Mouse (Mus musculus): ENCODE data around the gene Ifnb1. TPM values are rescaled to one million over a fixed set of nuclear protein-coding genes. Genes with fewer than 3 reads are reported as not detected.

The Ifnb1 gene
- polyA plus RNA-seq, 1 experiment = not detected

DNA sequence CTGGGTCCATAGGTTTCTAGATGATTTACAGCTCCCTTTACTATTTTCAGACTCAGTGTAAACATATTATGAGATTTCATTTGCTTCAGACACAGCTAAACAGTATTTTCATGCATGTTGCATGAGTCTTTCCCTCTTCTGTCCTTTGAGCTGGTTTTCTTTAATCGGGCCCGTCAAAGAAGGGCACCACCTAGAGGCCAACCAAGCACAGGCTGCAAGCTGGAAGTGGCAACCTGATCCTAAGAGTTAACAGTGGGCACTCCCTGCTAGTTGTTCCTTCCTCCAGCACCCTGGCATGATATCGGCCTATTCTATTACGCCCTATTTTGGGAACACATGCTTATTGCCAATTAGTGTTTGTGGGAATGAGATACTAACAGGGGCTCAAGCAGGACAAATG is 8.2 kb downstream of the Ifnb1 start:
- peak overlapping the region; percentile 73 for H3K4me3 ChIP-seq (replicated peaks)
- H3K9me3 ChIP-seq = no peaks in the 10 kb centered on the region
- peaks cover 82% of the 10 kb centered on the region for H3K4me1 ChIP-seq
- H3K27me3 ChIP-seq (replicated peaks) = no peaks in the 10 kb centered on the region
- no peak for TF ChIP-seq GATA1 (IDR thresholded peaks at IDR 0.05; ENCODE audit: borderline replicate concordance, low read length)
- no peak for TF ChIP-seq FLI1 (IDR thresholded peaks at IDR 0.05; ENCODE audit: low read length)
- no peaks in the 10 kb centered on the region for H3K36me3 ChIP-seq (replicated peaks; ENCODE audit: low read length)

DNA sequence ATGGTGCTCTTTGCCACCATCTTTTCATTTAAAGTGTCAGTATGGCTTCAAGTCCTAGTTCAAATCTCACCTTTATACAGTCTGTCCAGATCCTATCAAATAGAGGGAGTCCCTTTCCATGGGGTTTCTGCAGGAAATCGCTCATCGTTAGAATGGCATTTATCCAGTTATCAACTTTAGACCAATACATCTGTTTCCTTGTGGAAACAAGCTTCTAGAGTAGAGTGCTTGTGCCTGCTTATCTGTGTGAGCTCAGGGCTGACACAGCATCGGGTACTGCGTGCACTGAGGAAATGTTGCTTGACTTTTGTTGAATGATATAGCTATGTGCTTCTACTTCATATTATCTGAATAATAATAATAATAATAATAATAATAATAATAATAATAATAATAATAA is 8.8 kb downstream of the Ifnb1 start:
- TF ChIP-seq FLI1 (IDR thresholded peaks at IDR 0.05; ENCODE audit: low read length) = no peak
- TF ChIP-seq GATA1 (IDR thresholded peaks at IDR 0.05; ENCODE audit: borderline replicate concordance, low read length) = peak; percentile 58; the same call in 1 of the 3 replicates
- H3K36me3 ChIP-seq (replicated peaks; ENCODE audit: low read length) = no peaks in the 10 kb centered on the region
- no peak overlapping the region for H3K4me3 ChIP-seq (replicated peaks)

DNA sequence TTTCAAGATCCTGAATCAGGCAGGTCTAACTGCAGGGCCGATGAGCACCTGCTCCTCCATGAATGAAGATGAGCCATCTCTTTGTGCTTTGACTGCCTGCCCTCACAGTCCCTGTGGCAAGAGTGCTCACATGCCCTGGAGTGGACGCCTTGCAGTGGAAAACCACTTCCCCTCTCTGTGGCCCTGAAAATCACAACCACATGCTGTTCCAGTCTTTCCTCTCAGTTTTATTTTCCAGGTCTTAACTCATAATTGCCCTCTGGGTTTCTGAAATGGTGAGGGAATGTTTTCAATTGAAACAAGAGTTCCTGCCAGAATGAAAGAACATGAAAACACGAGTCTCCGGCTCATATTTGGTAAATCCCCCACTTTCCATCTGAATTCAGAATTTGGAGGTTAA is 18.8 kb downstream of the Ifnb1 start:
- H3K9me3 ChIP-seq = no peaks in the 10 kb centered on the region
- TF ChIP-seq FLI1 (IDR thresholded peaks at IDR 0.05; ENCODE audit: low read length) = no peak
- no peak for TF ChIP-seq GATA1 (IDR thresholded peaks at IDR 0.05; ENCODE audit: borderline replicate concordance, low read length)
- no peaks in the 10 kb centered on the region for H3K27me3 ChIP-seq (replicated peaks)

More for the DNA sequence above, 8.8 kb downstream of the Ifnb1 start:
- Histone ChIP-seq H3K9me3 (no peaks in the 10 kb centered on the region), H3K4me1 (peaks cover 80% of the 10 kb centered on the region), H3K27me3 (replicated peaks) (no peaks in the 10 kb centered on the region)

DNA sequence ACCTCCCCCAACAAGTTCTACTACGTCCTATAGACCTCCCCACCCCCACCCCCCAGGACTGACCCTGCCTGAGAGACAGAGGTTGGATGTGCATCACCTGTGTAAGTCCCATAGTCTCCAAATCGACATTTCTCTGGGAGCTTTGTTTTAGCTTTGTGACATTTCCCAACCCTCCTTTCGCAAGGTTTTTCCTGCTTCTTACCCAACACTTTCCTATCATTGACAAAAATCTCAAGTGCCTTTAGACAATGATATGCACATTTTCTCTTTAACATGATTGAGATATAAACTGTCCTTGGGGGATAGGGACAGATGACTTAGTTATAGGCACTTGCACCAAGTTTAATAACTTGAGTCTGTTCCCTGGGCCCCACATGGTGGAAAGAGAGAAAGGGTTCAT is 21.3 kb downstream of the Ifnb1 start:
- peaks cover 5% of the 10 kb centered on the region for H3K4me1 ChIP-seq
- no peaks in the 10 kb centered on the region for H3K9me3 ChIP-seq
- H3K27me3 ChIP-seq (replicated peaks) = no peaks in the 10 kb centered on the region
- TF ChIP-seq GATA1 (IDR thresholded peaks at IDR 0.05; ENCODE audit: borderline replicate concordance, low read length) (no peak), FLI1 (IDR thresholded peaks at IDR 0.05; ENCODE audit: low read length) (no peak)
- no peaks in the 10 kb centered on the region for H3K36me3 ChIP-seq (replicated peaks; ENCODE audit: low read length)
- no peak overlapping the region for H3K4me3 ChIP-seq (replicated peaks)

More for the DNA sequence above, 18.8 kb downstream of the Ifnb1 start:
- H3K4me3 ChIP-seq (replicated peaks) = no peak overlapping the region
- peaks cover 9% of the 10 kb centered on the region for H3K4me1 ChIP-seq
- no peaks in the 10 kb centered on the region for H3K36me3 ChIP-seq (replicated peaks; ENCODE audit: low read length)

DNA sequence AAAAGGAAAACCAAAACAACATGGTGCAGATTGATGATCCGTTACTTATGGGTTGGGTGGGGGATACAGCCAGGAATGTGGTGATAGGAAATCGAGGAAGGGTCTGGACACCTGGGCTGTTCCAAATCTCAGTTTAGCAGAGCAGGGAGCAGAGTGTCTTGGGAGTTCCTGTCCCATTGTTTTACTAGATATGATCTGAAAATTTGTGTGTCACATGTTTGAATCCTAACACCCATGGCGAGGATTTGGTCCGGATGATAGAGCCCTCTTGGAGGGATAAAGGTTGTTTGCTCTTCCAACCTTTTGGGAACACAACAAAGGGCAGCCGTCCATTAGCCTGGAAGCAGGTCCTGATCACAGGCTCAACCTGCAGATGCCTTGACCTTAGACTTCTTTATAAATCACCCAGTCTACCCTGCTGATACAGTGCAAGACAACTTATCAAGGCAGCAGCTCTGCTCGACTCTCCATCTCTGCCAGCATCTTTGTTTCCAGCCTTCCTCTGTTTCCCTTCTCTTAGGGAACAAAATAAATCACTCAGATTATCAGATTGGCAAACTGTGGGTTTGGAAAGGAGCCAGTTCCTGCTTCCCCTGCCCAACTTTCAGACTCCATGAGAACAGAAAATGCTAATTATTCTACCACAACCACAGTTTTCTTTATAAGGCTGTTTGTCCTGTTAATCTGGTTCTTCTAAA is 26.1 kb downstream of the Ifnb1 start:
- Histone ChIP-seq H3K9me3 (no peaks in the 10 kb centered on the region), H3K27me3 (replicated peaks) (no peaks in the 10 kb centered on the region), H3K4me3 (replicated peaks) (no peak overlapping the region), H3K4me1 (peaks cover 14% of the 10 kb centered on the region), H3K36me3 (replicated peaks; ENCODE audit: low read length) (no peaks in the 10 kb centered on the region)
- TF ChIP-seq FLI1 (IDR thresholded peaks at IDR 0.05; ENCODE audit: low read length) = no peak
- TF ChIP-seq GATA1 (IDR thresholded peaks at IDR 0.05; ENCODE audit: borderline replicate concordance, low read length) = no peak

DNA sequence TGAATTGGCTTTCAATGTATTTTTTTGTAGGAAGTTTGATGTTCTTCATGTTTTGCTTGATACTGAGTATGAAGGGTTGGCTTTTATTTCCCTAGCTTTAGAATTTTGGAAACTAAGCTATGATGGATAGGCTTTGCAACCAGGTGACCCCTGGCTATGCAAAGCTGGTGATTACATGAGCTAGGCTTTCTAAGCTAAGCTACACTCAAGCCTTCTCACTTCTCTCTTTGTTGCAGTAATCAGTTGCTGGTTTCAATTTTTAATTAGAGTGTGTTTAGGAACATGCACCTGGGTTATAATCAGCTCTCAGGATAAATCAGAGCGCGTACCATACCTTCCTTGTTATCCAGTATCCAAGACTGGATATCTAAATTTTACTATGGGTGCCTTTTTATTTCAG is 33.0 kb downstream of the Ifnb1 start:
- H3K4me1 ChIP-seq = peaks cover 20% of the 10 kb centered on the region
- H3K27me3 ChIP-seq (replicated peaks) = no peaks in the 10 kb centered on the region
- H3K36me3 ChIP-seq (replicated peaks; ENCODE audit: low read length) = no peaks in the 10 kb centered on the region
- H3K9me3 ChIP-seq = no peaks in the 10 kb centered on the region
- no peak overlapping the region for H3K4me3 ChIP-seq (replicated peaks)
- TF ChIP-seq FLI1 (IDR thresholded peaks at IDR 0.05; ENCODE audit: low read length) = no peak
- TF ChIP-seq GATA1 (IDR thresholded peaks at IDR 0.05; ENCODE audit: borderline replicate concordance, low read length) = no peak

DNA sequence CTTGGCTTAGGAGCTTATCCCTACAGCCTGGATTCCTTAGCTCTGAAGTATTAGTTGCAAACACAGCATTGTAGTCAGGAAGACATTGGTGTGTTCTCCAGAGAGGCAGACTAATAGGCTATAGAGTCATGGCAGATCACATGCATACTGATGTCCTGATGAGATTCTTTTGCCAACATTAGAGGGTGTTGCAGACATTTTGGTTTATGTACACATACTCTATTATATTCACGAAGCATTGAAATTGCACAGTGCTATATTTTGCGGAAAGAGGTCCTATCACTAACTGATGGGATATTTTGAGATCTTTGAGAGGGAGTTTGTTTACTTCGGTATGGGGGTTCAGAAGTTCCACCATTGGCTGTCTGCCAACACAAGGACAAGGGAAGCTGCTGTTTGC is 34.5 kb downstream of the Ifnb1 start:
- Histone ChIP-seq H3K4me3 (replicated peaks) (no peak overlapping the region), H3K9me3 (no peaks in the 10 kb centered on the region), H3K27me3 (replicated peaks) (no peaks in the 10 kb centered on the region), H3K4me1 (peaks cover 13% of the 10 kb centered on the region), H3K36me3 (replicated peaks; ENCODE audit: low read length) (no peaks in the 10 kb centered on the region)
- TF ChIP-seq FLI1 (IDR thresholded peaks at IDR 0.05; ENCODE audit: low read length) (no peak), GATA1 (IDR thresholded peaks at IDR 0.05; ENCODE audit: borderline replicate concordance, low read length) (no peak)

DNA sequence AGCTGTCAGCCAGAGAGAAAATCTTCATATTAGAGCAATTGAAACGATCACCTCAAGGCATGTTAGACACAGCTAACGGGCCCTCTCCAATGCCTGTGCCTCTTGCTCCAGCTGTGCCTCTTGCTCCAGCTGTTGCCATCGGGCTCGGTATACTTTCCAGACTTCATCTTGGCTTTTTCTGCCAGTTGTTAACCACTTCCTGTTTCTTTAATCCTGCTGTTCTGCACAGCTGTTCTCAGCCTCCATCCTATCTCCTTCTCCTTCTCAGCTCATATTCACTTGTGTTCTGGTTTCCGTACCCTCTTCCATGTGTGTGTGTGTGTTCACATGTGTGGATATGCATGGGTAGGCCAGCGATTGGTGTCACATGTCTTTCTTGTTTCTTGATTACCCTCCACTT is 42.4 kb downstream of the Ifnb1 start:
- TF ChIP-seq GATA1 (IDR thresholded peaks at IDR 0.05; ENCODE audit: borderline replicate concordance, low read length) (no peak), FLI1 (IDR thresholded peaks at IDR 0.05; ENCODE audit: low read length) (no peak)
- Histone ChIP-seq H3K4me3 (replicated peaks) (peak overlapping the region; percentile 35), H3K36me3 (replicated peaks; ENCODE audit: low read length) (no peaks in the 10 kb centered on the region), H3K27me3 (replicated peaks) (no peaks in the 10 kb centered on the region), H3K4me1 (peaks cover 26% of the 10 kb centered on the region), H3K9me3 (no peaks in the 10 kb centered on the region)

DNA sequence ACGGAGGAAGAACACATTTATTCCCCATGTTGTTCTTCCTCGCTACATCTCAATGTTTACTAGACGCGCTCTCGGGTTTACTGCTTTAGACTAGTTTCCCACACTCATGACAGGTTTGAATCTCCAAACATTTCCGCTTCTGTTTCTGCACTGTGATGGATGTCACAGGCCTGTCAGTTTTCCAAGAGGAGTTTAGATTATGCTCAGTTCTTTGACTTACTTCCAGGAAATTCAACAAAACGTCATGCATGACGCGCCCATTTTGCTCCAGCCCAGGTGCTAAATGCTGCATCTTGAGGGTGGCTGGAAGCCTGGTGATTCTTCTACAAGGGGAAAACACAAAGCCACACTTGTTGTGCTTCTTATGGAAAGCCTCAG is 43.8 kb downstream of the Ifnb1 start:
- TF ChIP-seq GATA1 (IDR thresholded peaks at IDR 0.05; ENCODE audit: borderline replicate concordance, low read length) (no peak), FLI1 (IDR thresholded peaks at IDR 0.05; ENCODE audit: low read length) (no peak)
- Histone ChIP-seq H3K4me1 (peaks cover 26% of the 10 kb centered on the region), H3K36me3 (replicated peaks; ENCODE audit: low read length) (no peaks in the 10 kb centered on the region), H3K27me3 (replicated peaks) (no peaks in the 10 kb centered on the region), H3K9me3 (no peaks in the 10 kb centered on the region), H3K4me3 (replicated peaks) (no peak overlapping the region)

DNA sequence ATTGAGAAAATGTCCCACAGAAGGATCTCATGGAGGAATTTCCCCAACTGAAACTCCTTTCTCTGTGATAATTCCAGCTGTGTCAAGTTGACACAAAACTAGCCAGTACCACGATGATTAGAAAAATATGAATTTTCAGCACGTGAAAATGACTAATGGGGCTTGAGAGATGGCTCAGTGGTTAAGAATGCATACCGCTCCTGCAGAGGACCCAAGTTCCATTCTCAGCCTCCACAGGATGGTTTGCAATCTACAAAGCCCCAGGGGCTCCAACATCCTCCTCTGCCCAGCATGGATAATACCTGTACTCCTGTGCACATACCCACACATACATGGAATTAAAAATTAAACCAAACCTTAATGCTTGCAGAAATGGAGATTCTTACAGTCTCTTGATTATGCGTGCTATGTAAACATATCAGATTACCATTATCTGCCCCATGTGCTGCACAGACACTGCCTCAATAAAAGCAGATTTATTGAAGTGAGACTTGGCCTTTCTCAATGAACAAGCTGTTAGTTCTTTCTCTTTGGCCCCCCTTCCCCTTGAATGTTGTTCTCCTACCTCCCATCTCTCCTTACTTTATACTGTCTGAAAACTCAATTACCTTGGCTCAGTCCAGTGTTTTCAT is 44.3 kb downstream of the Ifnb1 start:
- Histone ChIP-seq H3K9me3 (no peaks in the 10 kb centered on the region), H3K36me3 (replicated peaks; ENCODE audit: low read length) (no peaks in the 10 kb centered on the region), H3K4me3 (replicated peaks) (no peak overlapping the region), H3K27me3 (replicated peaks) (no peaks in the 10 kb centered on the region), H3K4me1 (peaks cover 29% of the 10 kb centered on the region)
- TF ChIP-seq GATA1 (IDR thresholded peaks at IDR 0.05; ENCODE audit: borderline replicate concordance, low read length) = no peak
- no peak for TF ChIP-seq FLI1 (IDR thresholded peaks at IDR 0.05; ENCODE audit: low read length)
